Mouse (Mus musculus): ENCODE measurements around the gene Bahcc1. TPM values are rescaled to one million over a fixed set of nuclear protein-coding genes. Genes with fewer than 3 reads are reported as not detected.
A peak's percentile ranks its signal among the peaks of the same experiment; 100 is the strongest.

Gene Bahcc1
- polyA plus RNA-seq, 2 experiments: 14.0 to 22.9 TPM

GRCm38 (mm10) chr11:120303119-120303518 lies 70.4 kb downstream of the Bahcc1 start:
- Histone ChIP-seq H3K27me3 (ENCODE audit: control insufficient read depth, insufficient read depth, low read length) (no peaks in the 10 kb centered on the region), H3K4me2 (replicated peaks; ENCODE audit: low read depth, low read length, severe bottlenecking) (no peak overlapping the region), H3K27ac (replicated peaks; ENCODE audit: low read depth, low read length) (no peak overlapping the region), H3K9me3 (ENCODE audit: control insufficient read depth, low read length) (no peaks in the 10 kb centered on the region), H3K4me1 (ENCODE audit: control insufficient read depth, insufficient read depth, low read length) (peaks cover 41% of the 10 kb centered on the region), H3K36me3 (ENCODE audit: control insufficient read depth, insufficient read depth, low read length) (no peaks in the 10 kb centered on the region), H3K9ac (ENCODE audit: low read depth, low read length, severe bottlenecking) (no peak overlapping the region), H3K4me3 (replicated peaks; ENCODE audit: low read length) (no peak overlapping the region)
- 50% methylated on average over 9 of the region's 9 CpGs for WGBS
- DNase-seq (ENCODE audit: low spot score): no peak
- no peak for TF ChIP-seq POLR2A (IDR thresholded peaks at IDR 0.05; ENCODE audit: borderline replicate concordance, extremely low read depth, insufficient read depth, insufficient read length)
- no peak for ATAC-seq (ENCODE audit: low FRiP score, low read depth)

GRCm38 (mm10) chr11:120303559-120304349 lies 71.0 kb downstream of the Bahcc1 start:
- DNase-seq (ENCODE audit: low spot score) (no peak), ATAC-seq (ENCODE audit: low FRiP score, low read depth) (no peak)
- Histone ChIP-seq H3K36me3 (ENCODE audit: control insufficient read depth, insufficient read depth, low read length) (no peaks in the 10 kb centered on the region), H3K27ac (replicated peaks; ENCODE audit: low read depth, low read length) (no peak overlapping the region), H3K4me1 (ENCODE audit: control insufficient read depth, insufficient read depth, low read length) (peaks cover 46% of the 10 kb centered on the region), H3K4me2 (replicated peaks; ENCODE audit: low read depth, low read length, severe bottlenecking) (peak overlapping the region; percentile 70; the same call in 1 of the 2 replicates), H3K27me3 (ENCODE audit: control insufficient read depth, insufficient read depth, low read length) (no peaks in the 10 kb centered on the region), H3K9me3 (ENCODE audit: control insufficient read depth, low read length) (no peaks in the 10 kb centered on the region), H3K4me3 (replicated peaks; ENCODE audit: low read length) (no peak overlapping the region), H3K9ac (ENCODE audit: low read depth, low read length, severe bottlenecking) (no peak overlapping the region)
- WGBS: 83% methylated on average over 20 of the region's 21 CpGs
- no peak for TF ChIP-seq POLR2A (IDR thresholded peaks at IDR 0.05; ENCODE audit: borderline replicate concordance, extremely low read depth, insufficient read depth, insufficient read length)

- Histone ChIP-seq H3K9ac (ENCODE audit: low read depth, low read length, severe bottlenecking) (no peak overlapping the region), H3K36me3 (ENCODE audit: control insufficient read depth, insufficient read depth, low read length) (no peaks in the 10 kb centered on the region), H3K27me3 (ENCODE audit: control insufficient read depth, insufficient read depth, low read length) (no peaks in the 10 kb centered on the region), H3K4me1 (ENCODE audit: control insufficient read depth, insufficient read depth, low read length) (peaks cover 46% of the 10 kb centered on the region), H3K4me2 (replicated peaks; ENCODE audit: low read depth, low read length, severe bottlenecking) (peak overlapping the region; percentile 70), H3K27ac (replicated peaks; ENCODE audit: low read depth, low read length) (no peak overlapping the region), H3K4me3 (replicated peaks; ENCODE audit: low read length) (peak overlapping the region; percentile 48), H3K9me3 (ENCODE audit: control insufficient read depth, low read length) (no peaks in the 10 kb centered on the region)
- no peak for TF ChIP-seq POLR2A (IDR thresholded peaks at IDR 0.05; ENCODE audit: borderline replicate concordance, extremely low read depth, insufficient read depth, insufficient read length)
- 24% methylated on average over 5 of the region's 5 CpGs for WGBS
- DNase-seq (ENCODE audit: low spot score) (no peak), ATAC-seq (ENCODE audit: low FRiP score, low read depth) (no peak)
These were observed 71.6 kb downstream of the Bahcc1 start for GRCm38 (mm10) chr11:120304350-120304694.

- Histone ChIP-seq H3K36me3 (ENCODE audit: control insufficient read depth, insufficient read depth, low read length) (no peaks in the 10 kb centered on the region), H3K4me3 (replicated peaks; ENCODE audit: low read length) (peak overlapping the region; percentile 48), H3K9ac (ENCODE audit: low read depth, low read length, severe bottlenecking) (peak overlapping the region; percentile 52), H3K4me1 (ENCODE audit: control insufficient read depth, insufficient read depth, low read length) (peaks cover 46% of the 10 kb centered on the region), H3K27me3 (ENCODE audit: control insufficient read depth, insufficient read depth, low read length) (no peaks in the 10 kb centered on the region), H3K4me2 (replicated peaks; ENCODE audit: low read depth, low read length, severe bottlenecking) (peak overlapping the region; percentile 70), H3K27ac (replicated peaks; ENCODE audit: low read depth, low read length) (peak overlapping the region; percentile 71), H3K9me3 (ENCODE audit: control insufficient read depth, low read length) (no peaks in the 10 kb centered on the region)
- DNase-seq (ENCODE audit: low spot score): peak; percentile 99
- peak; percentile 30; the same call in 1 of the 2 replicates for TF ChIP-seq POLR2A (IDR thresholded peaks at IDR 0.05; ENCODE audit: borderline replicate concordance, extremely low read depth, insufficient read depth, insufficient read length)
- WGBS: 2% methylated on average over 43 of the region's 53 CpGs
- peak; percentile 94 for ATAC-seq (ENCODE audit: low FRiP score, low read depth)
These were observed 72.3 kb downstream of the Bahcc1 start for GRCm38 (mm10) chr11:120304886-120305534.

GRCm38 (mm10) chr11:120305535-120306365 lies 73.0 kb downstream of the Bahcc1 start:
- whole genome bisulfite sequencing: 29% methylated on average over 15 of the region's 15 CpGs
- Histone ChIP-seq H3K4me2 (replicated peaks; ENCODE audit: low read depth, low read length, severe bottlenecking) (peak overlapping the region; percentile 70), H3K27ac (replicated peaks; ENCODE audit: low read depth, low read length) (peak overlapping the region; percentile 71), H3K4me1 (ENCODE audit: control insufficient read depth, insufficient read depth, low read length) (peaks cover 50% of the 10 kb centered on the region), H3K27me3 (ENCODE audit: control insufficient read depth, insufficient read depth, low read length) (no peaks in the 10 kb centered on the region), H3K36me3 (ENCODE audit: control insufficient read depth, insufficient read depth, low read length) (no peaks in the 10 kb centered on the region), H3K4me3 (replicated peaks; ENCODE audit: low read length) (peak overlapping the region; percentile 48), H3K9ac (ENCODE audit: low read depth, low read length, severe bottlenecking) (peak overlapping the region; percentile 52), H3K9me3 (ENCODE audit: control insufficient read depth, low read length) (no peaks in the 10 kb centered on the region)
- peak; percentile 2; the same call in 1 of the 2 replicates for ATAC-seq (ENCODE audit: low FRiP score, low read depth)
- DNase-seq (ENCODE audit: low spot score): no peak
- TF ChIP-seq POLR2A (IDR thresholded peaks at IDR 0.05; ENCODE audit: borderline replicate concordance, extremely low read depth, insufficient read depth, insufficient read length): no peak
